Mouse (Mus musculus) frontal cortex, postnatal 14 days (tissue): ENCODE results near the gene Prss46.
A peak's percentile ranks its signal among the peaks of the same experiment; 100 is the strongest.
"Not testable (repeated sequence)": the region's sequence is repeated elsewhere in the genome, so short reads cannot be mapped to it uniquely, and the experiment has no call there.

Experiments used
- DNase-seq, 2 experiments: peaks; one replicate each; pipeline ENCODE4 v3.0.0; 2022; ENCODE audit warnings: low spot score in 2 of 2

Gene Prss46

GRCm38 (mm10) chr9:110844206-110844605 is at the start of gene Prss46:
Prss46 (plus strand) TSS chr9:110844506.
- no peak for DNase-seq

- no peak for DNase-seq
Measured at GRCm38 (mm10) chr9:110797013-110797412, 47.3 kb upstream of the Prss46 start.

- DNase-seq = no peak
Measured at GRCm38 (mm10) chr9:110797866-110798265, 46.4 kb upstream of the Prss46 start, which contains the start of gene Prss42. Prss42 (plus strand) TSS chr9:110798166.

GRCm38 (mm10) chr9:110800834-110801479 is 43.3 kb upstream of the Prss46 start:
- DNase-seq = no peak

GRCm38 (mm10) chr9:110803294-110803693 is 41.0 kb upstream of the Prss46 start:
- DNase-seq = no peak

GRCm38 (mm10) chr9:110810051-110810450 is 34.3 kb upstream of the Prss46 start:
- DNase-seq = no peak

GRCm38 (mm10) chr9:110813789-110814188 is 30.5 kb upstream of the Prss46 start, which contains the start of gene Prss44:
Prss44 (plus strand) TSS chr9:110813994.
- DNase-seq = no peak

GRCm38 (mm10) chr9:110820546-110820945 is 23.8 kb upstream of the Prss46 start:
- not testable (repeated sequence) for DNase-seq

GRCm38 (mm10) chr9:110821436-110821835 is 22.9 kb upstream of the Prss46 start:
- no peak for DNase-seq

GRCm38 (mm10) chr9:110825426-110825825 is 18.9 kb upstream of the Prss46 start:
- no peak for DNase-seq

GRCm38 (mm10) chr9:110825832-110826231 is 18.5 kb upstream of the Prss46 start:
- DNase-seq = no peak

- DNase-seq = no peak
Measured at GRCm38 (mm10) chr9:110826390-110826789, 17.9 kb upstream of the Prss46 start, which contains the start of gene Prss43. Prss43 (plus strand) TSS chr9:110826690.

- DNase-seq = no peak
Measured at GRCm38 (mm10) chr9:110833021-110833420, 11.3 kb upstream of the Prss46 start.

GRCm38 (mm10) chr9:110834411-110834810 is 9.9 kb upstream of the Prss46 start, which contains the start of gene Prss45:
Prss45 (plus strand) TSS chr9:110834588.
- DNase-seq = no peak

GRCm38 (mm10) chr9:110834961-110835360 is 9.3 kb upstream of the Prss46 start:
- no peak for DNase-seq

GRCm38 (mm10) chr9:110836112-110836511 is 8.2 kb upstream of the Prss46 start:
- peak in 1 of 2 experiments; percentile 19 for DNase-seq

- no peak for DNase-seq
Measured at GRCm38 (mm10) chr9:110840905-110841304, 3.4 kb upstream of the Prss46 start.

GRCm38 (mm10) chr9:110841438-110841837 is 2.9 kb upstream of the Prss46 start:
- DNase-seq = no peak

- DNase-seq = no peak
Measured at GRCm38 (mm10) chr9:110849162-110849561, 4.9 kb downstream of the Prss46 start.

GRCm38 (mm10) chr9:110855903-110856302 is 11.6 kb downstream of the Prss46 start:
- no peak for DNase-seq

- no peak for DNase-seq
Measured at GRCm38 (mm10) chr9:110856920-110857319, 12.6 kb downstream of the Prss46 start.

- DNase-seq = no peak
Measured at GRCm38 (mm10) chr9:110857781-110858472, 13.6 kb downstream of the Prss46 start, which contains the start of gene Prss50. Prss50 (plus strand) TSS chr9:110857967.

GRCm38 (mm10) chr9:110858523-110858922 is 14.2 kb downstream of the Prss46 start:
- DNase-seq = no peak
